Mouse (Mus musculus) C3H10T1/2 (cell line): ENCODE results near the gene Rab34. TPM values are rescaled to one million over a fixed set of nuclear protein-coding genes. Genes with fewer than 3 reads are reported as not detected.

Source experiments
- polyA plus RNA-seq, 2 experiments: library from polyadenylated mRNA; unstranded; fragments of >200 nt; fragmentation: generic; extraction: Trizol; gene quantifications; one replicate each; pipeline ENCODE4 v1.2.1; 2012; ENCODE audit warnings: missing spikeins in 2 of 2

The Rab34 gene
- 100 to 1,000 TPM; 162 to 164 TPM for polyA plus RNA-seq

GRCm38 (mm10) chr11:78188331-78189233 is at the start of gene Rab34:
Gene Rab34, plus strand, starts transcription at chr11:78188430.

GRCm38 (mm10) chr11:78164924-78165760 is 23.1 kb upstream of the Rab34 start, which contains the start of gene Traf4:
Gene Traf4, minus strand, starts transcription at chr11:78165589.

GRCm38 (mm10) chr11:78176402-78176862 is 11.8 kb upstream of the Rab34 start, which contains the start of the genes Nek8 and Tlcd1:
Gene Nek8, minus strand, starts transcription at chr11:78176675.
Gene Tlcd1, plus strand, starts transcription at chr11:78176711.

GRCm38 (mm10) chr11:78182961-78183844 is 5.0 kb upstream of the Rab34 start, which contains the start of gene Rpl23a:
Gene Rpl23a, minus strand, starts transcription at chr11:78183584.

GRCm38 (mm10) chr11:78193113-78193512 is 4.9 kb downstream of the Rab34 start, which contains the start of gene Proca1:
Gene Proca1, plus strand, starts transcription at chr11:78193392.

Other genes with a start within 250 kb of the Rab34 start
- gene Phf12, start 205.7 kb upstream of the Rab34 start, polyA plus RNA-seq, result 10 to 100 TPM in 1 of 2 experiments, 1 to 10 TPM in 1; 7.7 to 27.1 TPM
- 10 to 100 TPM; 14.3 to 26.1 TPM for gene Dhrs13, start 156.2 kb upstream of the Rab34 start, polyA plus RNA-seq
- 10 to 100 TPM; 68.0 to 85.1 TPM for gene Flot2, start 150.5 kb upstream of the Rab34 start, polyA plus RNA-seq
- 10 to 100 TPM; 15.1 to 27.9 TPM for gene Eral1, start 108.0 kb upstream of the Rab34 start, polyA plus RNA-seq
- 10 to 100 TPM in 1 of 2 experiments, 1 to 10 TPM in 1; 5.8 to 13.0 TPM for gene Fam222b, start 93.8 kb upstream of the Rab34 start, polyA plus RNA-seq
- 10 to 100 TPM; 47.2 to 71.6 TPM for gene Traf4, start 22.8 kb upstream of the Rab34 start, polyA plus RNA-seq
- 10 to 100 TPM in 1 of 2 experiments, 1 to 10 TPM in 1; 7.0 to 20.5 TPM for gene Nek8, start 11.8 kb upstream of the Rab34 start, polyA plus RNA-seq
- 10 to 100 TPM; 16.0 to 28.6 TPM for gene Tlcd1, start 11.7 kb upstream of the Rab34 start, polyA plus RNA-seq
- gene Rpl23a, start 4.8 kb upstream of the Rab34 start, polyA plus RNA-seq, result 1,000 to 10,000 TPM; 3,235 to 5,071 TPM
- under 1 TPM; 0.04 to 0.46 TPM for gene Proca1, start 5.0 kb downstream of the Rab34 start, polyA plus RNA-seq
- gene Sdf2, start 57.3 kb downstream of the Rab34 start, polyA plus RNA-seq, result 100 to 1,000 TPM in 1 of 2 experiments, 10 to 100 TPM in 1; 51.3 to 208 TPM
- gene Supt6, start 57.6 kb downstream of the Rab34 start, polyA plus RNA-seq, result 10 to 100 TPM in 1 of 2 experiments, 1 to 10 TPM in 1; 8.9 to 57.5 TPM
- 10 to 100 TPM; 20.6 to 56.8 TPM for gene 2610507B11Rik, start 73.3 kb downstream of the Rab34 start, polyA plus RNA-seq
- gene BC030499, start 102.4 kb downstream of the Rab34 start, polyA plus RNA-seq, result under 1 TPM in 1 of 2 experiments, not detected in 1; 0.22 TPM
- 10 to 100 TPM in 1 of 2 experiments, 1 to 10 TPM in 1; 8.1 to 38.0 TPM for gene Spag5, start 113.1 kb downstream of the Rab34 start, polyA plus RNA-seq
- gene Aldoc, start 134.5 kb downstream of the Rab34 start, polyA plus RNA-seq, result under 1 TPM; 0.09 to 0.91 TPM
- 10 to 100 TPM; 30.3 to 84.7 TPM for gene Pigs, start 140.0 kb downstream of the Rab34 start, polyA plus RNA-seq
- gene Unc119, start 155.1 kb downstream of the Rab34 start, polyA plus RNA-seq, result 10 to 100 TPM; 22.4 to 75.8 TPM
- under 1 TPM; 0.02 to 0.05 TPM for gene Foxn1, start 198.1 kb downstream of the Rab34 start, polyA plus RNA-seq
- not detected for gene Slc13a2, start 233.8 kb downstream of the Rab34 start, polyA plus RNA-seq